Mouse (Mus musculus) C2C12 (cell line): ENCODE measurements around the gene Cage1. TPM values are rescaled to one million over a fixed set of nuclear protein-coding genes. Genes with fewer than 3 reads are reported as not detected.

Experiments
- H3K27me3 ChIP-seq: one replicate; pipeline ENCODE4 v1.6.1; 2011; ENCODE audit not compliant: control insufficient read depth, insufficient read depth, insufficient read length
- H3K36me3 ChIP-seq: one replicate; pipeline ENCODE4 v1.6.1; 2011; ENCODE audit not compliant: control insufficient read depth, insufficient read depth
- H3K4me3 ChIP-seq: one replicate; pipeline ENCODE4 v1.5.1; 2011; ENCODE audit warnings: mild to moderate bottlenecking, control low read depth; ENCODE audit not compliant: poor library complexity, insufficient read depth, severe bottlenecking
- H3K79me2 ChIP-seq: one replicate; pipeline ENCODE4 v1.6.1; 2011; ENCODE audit not compliant: control insufficient read depth, insufficient read depth
- H3K79me3 ChIP-seq: one replicate; pipeline ENCODE4 v1.6.1; 2011; ENCODE audit warnings: low read depth, control low read depth
- H3ac ChIP-seq: one replicate; pipeline ENCODE3; 2011; ENCODE audit warnings: low read depth; ENCODE audit not compliant: control insufficient read depth, insufficient read length
- CEBPB ChIP-seq: IDR thresholded peaks from one replicate; pipeline ENCODE4 v1.6.1; 2011; ENCODE audit warnings: low read depth, mild to moderate bottlenecking, control low read depth, moderate library complexity
- CTCF ChIP-seq: IDR thresholded peaks from one replicate; pipeline ENCODE4 v1.5.1; 2011; ENCODE audit not compliant: control insufficient read depth, insufficient read depth, insufficient read length
- FOSL1 ChIP-seq: IDR thresholded peaks from one replicate; pipeline ENCODE4 v1.8.0; 2011; ENCODE audit warnings: mild to moderate bottlenecking, low read length; ENCODE audit not compliant: poor library complexity, insufficient read depth, severe bottlenecking
- MAX ChIP-seq: IDR thresholded peaks from one replicate; pipeline ENCODE4 v1.6.1; 2011; ENCODE audit warnings: mild to moderate bottlenecking, control low read depth
- MYOD1 ChIP-seq: IDR thresholded peaks from one replicate; pipeline ENCODE4 v1.6.1; 2011; ENCODE audit warnings: low read depth; ENCODE audit not compliant: control insufficient read depth, insufficient read length
- MYOG ChIP-seq: IDR thresholded peaks from one replicate; pipeline ENCODE4 v1.6.1; 2011; ENCODE audit not compliant: control insufficient read depth, insufficient read length; ENCODE audit errors: extremely low read depth
- USF1 ChIP-seq: IDR thresholded peaks from one replicate; pipeline ENCODE4 v1.6.1; 2011; ENCODE audit warnings: low read depth, mild to moderate bottlenecking, control low read depth, moderate library complexity
- polyA plus RNA-seq: library from polyadenylated mRNA; unstranded; fragments of >200 nt; fragmentation: generic; extraction: Trizol; gene quantifications from one replicate; pipeline ENCODE4 v1.2.1, GENCODE M21; 2012; ENCODE audit warnings: missing spikeins

Cage1 gene
- polyA plus RNA-seq, 1 experiment: 0.09 TPM

DNA sequence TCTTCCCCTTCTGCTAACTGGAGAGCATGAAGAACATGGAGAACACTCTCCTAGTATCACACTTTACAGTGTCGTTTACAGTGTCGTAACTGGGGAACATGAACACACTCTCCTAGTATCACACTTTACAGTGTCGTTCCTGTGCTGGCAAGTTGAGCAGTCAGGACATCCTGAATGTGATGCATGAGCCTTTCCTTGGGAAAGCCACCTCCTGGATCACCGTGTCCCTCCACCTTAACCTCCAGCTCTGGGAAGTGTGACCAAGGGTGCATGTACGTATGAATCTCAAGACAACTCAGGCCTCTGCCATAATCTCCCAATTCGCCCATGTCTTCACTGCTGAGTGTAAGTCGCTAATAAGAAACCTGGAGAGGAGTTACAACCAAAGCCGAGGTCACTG is 47.2 kb downstream of the Cage1 start:
- no peak for TF ChIP-seq CEBPB
- no peak for TF ChIP-seq CTCF
- no peak for TF ChIP-seq MYOD1
- no peak for TF ChIP-seq FOSL1
- no peak for TF ChIP-seq MAX
- TF ChIP-seq USF1: no peak
- no peak for TF ChIP-seq MYOG
- peaks cover 69% of the 10 kb centered on the region for H3K36me3 ChIP-seq
- no peak overlapping the region for H3ac ChIP-seq
- peaks cover 45% of the 10 kb centered on the region for H3K79me3 ChIP-seq
- no peaks in the 10 kb centered on the region for H3K27me3 ChIP-seq
- H3K79me2 ChIP-seq: peaks cover 65% of the 10 kb centered on the region
- no peak overlapping the region for H3K4me3 ChIP-seq

DNA sequence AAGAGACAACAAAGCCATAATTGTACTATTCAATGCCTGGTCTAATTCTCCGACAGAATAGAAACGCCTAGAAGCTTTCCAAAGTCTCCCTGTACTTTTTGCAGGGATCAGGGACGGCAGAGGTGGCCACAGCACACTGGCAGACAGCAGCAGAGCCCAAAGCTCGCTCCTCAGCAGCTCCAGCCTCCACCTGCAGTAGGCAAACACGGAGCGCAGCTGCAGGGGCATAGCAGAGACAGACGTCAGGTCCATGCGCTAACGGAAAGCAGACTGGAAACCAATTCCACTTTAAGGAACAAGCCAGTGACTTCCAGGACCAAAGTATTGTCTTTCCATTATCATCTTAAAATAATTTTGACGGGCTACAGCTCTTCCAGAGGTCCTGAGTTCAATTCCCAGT is 50.7 kb downstream of the Cage1 start:
- Histone ChIP-seq H3K79me2 (peaks cover 36% of the 10 kb centered on the region), H3K79me3 (peaks cover 23% of the 10 kb centered on the region), H3K27me3 (no peaks in the 10 kb centered on the region), H3K4me3 (no peak overlapping the region), H3ac (no peak overlapping the region), H3K36me3 (peaks cover 100% of the 10 kb centered on the region)
- TF ChIP-seq MAX: no peak

DNA sequence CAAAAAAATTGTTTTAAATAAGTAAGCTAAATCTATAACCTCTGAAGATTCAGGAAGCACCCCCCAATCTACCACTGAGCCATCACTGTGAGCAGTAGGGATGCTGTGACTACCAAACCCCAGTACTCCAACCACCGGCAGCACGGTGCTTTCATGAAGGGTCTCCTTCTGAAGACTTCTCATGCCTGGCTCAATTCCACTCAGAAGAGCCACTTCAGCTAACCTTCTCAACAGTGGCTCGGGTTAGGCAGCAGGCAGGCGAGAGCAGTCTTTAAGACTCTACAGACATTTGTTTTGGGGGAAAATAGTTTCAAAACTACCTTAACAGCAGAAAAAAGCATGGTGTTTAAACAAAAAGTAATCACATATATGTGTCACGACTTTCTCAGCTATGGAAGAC is 55.8 kb downstream of the Cage1 start:
- no peak overlapping the region for H3ac ChIP-seq
- peaks cover 98% of the 10 kb centered on the region for H3K36me3 ChIP-seq
- no peak for TF ChIP-seq CTCF
- TF ChIP-seq FOSL1: no peak
- TF ChIP-seq MYOD1: no peak
- TF ChIP-seq CEBPB: no peak
- TF ChIP-seq MYOG: no peak
- TF ChIP-seq MAX: no peak
- no peak for TF ChIP-seq USF1
- no peak overlapping the region for H3K4me3 ChIP-seq
- no peaks in the 10 kb centered on the region for H3K79me2 ChIP-seq
- no peaks in the 10 kb centered on the region for H3K79me3 ChIP-seq
- H3K27me3 ChIP-seq: no peaks in the 10 kb centered on the region

DNA sequence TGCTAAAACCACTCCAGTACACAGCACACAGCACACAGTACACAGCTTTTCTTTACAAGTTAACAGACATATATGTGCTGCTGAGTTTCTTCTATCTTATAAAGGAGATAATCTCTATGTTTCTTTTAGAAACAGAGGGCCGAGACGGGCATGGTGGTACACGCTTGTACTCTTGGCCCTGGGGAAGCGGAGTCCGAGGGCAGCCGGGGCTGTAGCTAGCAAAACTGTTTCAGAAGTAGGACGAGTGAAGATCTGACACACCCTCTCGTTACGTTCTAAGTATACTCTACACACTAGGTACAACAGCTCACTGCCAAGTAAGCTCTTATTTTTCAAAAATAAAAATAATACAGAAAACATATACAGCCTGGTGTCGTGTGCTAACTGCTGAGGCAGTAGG is 56.5 kb downstream of the Cage1 start:
- no peak overlapping the region for H3K4me3 ChIP-seq
- no peak overlapping the region for H3ac ChIP-seq
- peaks cover 92% of the 10 kb centered on the region for H3K36me3 ChIP-seq
- no peaks in the 10 kb centered on the region for H3K79me3 ChIP-seq
- TF ChIP-seq CTCF (no peak), MYOD1 (no peak), MYOG (no peak)
- no peaks in the 10 kb centered on the region for H3K79me2 ChIP-seq
- H3K27me3 ChIP-seq: no peaks in the 10 kb centered on the region

DNA sequence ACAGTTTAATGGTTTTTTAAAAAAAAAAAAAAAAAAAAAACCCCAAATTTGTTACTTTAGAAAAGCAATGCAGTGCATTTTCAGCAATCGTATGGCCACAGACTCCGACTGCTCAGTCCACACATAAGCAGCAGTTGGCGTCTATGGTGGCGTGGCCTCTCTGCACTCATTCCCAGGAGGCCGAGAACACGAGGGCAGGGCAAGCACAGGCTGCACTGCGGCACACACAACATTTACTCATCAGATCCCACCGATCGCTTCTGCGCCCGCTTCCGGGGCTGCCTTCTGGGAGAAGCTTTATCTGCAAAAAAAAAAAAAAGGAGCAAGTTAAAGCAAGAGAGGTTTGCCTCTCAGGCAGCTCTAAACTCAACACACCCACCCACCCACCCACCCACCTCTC is 57.4 kb downstream of the Cage1 start:
- TF ChIP-seq USF1 (no peak), CTCF (no peak), MYOG (no peak), CEBPB (no peak), MYOD1 (no peak), MAX (no peak), FOSL1 (no peak)
- H3K79me3 ChIP-seq: no peaks in the 10 kb centered on the region
- no peaks in the 10 kb centered on the region for H3K79me2 ChIP-seq

DNA sequence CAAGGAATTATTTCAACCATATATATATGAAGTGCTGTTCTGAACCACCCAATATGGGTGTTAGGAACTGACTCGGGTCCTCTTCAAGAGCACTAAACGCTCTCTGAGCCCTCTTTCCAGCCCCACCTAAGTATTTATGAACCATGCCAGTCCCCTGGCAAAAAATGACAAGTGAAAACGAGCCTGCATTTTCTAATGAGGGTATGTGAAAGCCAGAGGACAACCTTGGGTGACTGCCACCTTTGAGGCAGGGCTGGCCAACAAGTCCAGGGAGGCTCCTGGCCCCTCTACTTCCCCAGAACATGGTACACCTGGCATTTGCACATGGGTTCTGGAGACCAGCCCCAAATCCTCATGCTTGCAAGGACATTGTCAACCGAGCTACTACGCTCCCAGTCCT is 62.1 kb downstream of the Cage1 start:
- peaks cover 40% of the 10 kb centered on the region for H3K36me3 ChIP-seq
- no peak for TF ChIP-seq MAX
- TF ChIP-seq FOSL1: no peak
- TF ChIP-seq MYOG: no peak
- no peak for TF ChIP-seq MYOD1
- TF ChIP-seq CTCF: no peak

More for the DNA sequence above, 57.4 kb downstream of the Cage1 start:
- Histone ChIP-seq H3K27me3 (no peaks in the 10 kb centered on the region), H3K4me3 (no peak overlapping the region), H3ac (no peak overlapping the region), H3K36me3 (peaks cover 84% of the 10 kb centered on the region)

More for the DNA sequence above, 62.1 kb downstream of the Cage1 start:
- H3K27me3 ChIP-seq: no peaks in the 10 kb centered on the region
- H3K79me3 ChIP-seq: no peaks in the 10 kb centered on the region
- H3K4me3 ChIP-seq: no peak overlapping the region
- no peak overlapping the region for H3ac ChIP-seq
- H3K79me2 ChIP-seq: no peaks in the 10 kb centered on the region
